Mouse (Mus musculus) CH12F3 (cell line): ENCODE data around the gene Ube2v1.

Experiments
- in situ Hi-C: fragments of 300-500 bp; cut with MboI; formaldehyde crosslinking; loops from 2 replicates; pipeline ENCODE4 v1.14.3; 2020; ENCODE audit warnings: low sequenced_read_pairs

The Ube2v1 gene

DNA sequence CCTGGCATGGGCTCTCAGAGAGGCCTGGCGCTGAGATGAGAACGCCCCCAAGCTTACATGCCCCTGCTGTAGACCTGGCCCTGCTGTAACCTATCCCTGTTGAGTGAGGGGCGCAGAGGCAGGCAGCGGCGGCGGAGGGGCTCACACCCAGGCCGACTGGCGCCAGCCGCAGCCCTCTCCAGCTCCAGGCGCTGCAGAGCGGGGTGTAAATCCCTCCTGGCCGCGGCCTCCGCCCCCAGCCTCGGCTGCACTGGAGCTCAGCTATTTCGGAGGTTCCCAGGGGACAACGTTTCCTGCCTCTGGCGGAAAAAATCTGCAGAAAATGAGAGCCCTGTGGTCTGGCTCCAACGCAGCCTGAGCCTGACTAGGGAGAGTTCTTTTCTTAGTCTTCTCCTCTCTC lies 66.2 kb downstream of the Ube2v1 start:
- in situ Hi-C loops, result no loop called here

DNA sequence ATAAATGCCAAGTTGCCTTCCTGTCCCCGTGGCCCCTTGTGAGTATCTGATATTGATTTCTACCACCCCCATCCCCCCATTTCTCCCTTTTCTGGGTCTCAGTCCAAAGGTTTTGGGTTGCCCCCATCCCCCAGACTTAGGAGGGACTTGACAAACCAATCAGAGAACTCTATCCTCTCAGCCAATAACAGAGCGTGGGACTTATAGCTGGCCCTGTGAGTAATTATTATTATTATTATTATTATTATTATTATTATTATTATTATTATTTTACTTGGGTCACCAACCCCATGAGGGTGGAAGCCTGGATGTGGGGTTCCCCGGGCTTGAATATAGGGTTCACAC lies 66.6 kb downstream of the Ube2v1 start:
- in situ Hi-C loops, result no loop called here

DNA sequence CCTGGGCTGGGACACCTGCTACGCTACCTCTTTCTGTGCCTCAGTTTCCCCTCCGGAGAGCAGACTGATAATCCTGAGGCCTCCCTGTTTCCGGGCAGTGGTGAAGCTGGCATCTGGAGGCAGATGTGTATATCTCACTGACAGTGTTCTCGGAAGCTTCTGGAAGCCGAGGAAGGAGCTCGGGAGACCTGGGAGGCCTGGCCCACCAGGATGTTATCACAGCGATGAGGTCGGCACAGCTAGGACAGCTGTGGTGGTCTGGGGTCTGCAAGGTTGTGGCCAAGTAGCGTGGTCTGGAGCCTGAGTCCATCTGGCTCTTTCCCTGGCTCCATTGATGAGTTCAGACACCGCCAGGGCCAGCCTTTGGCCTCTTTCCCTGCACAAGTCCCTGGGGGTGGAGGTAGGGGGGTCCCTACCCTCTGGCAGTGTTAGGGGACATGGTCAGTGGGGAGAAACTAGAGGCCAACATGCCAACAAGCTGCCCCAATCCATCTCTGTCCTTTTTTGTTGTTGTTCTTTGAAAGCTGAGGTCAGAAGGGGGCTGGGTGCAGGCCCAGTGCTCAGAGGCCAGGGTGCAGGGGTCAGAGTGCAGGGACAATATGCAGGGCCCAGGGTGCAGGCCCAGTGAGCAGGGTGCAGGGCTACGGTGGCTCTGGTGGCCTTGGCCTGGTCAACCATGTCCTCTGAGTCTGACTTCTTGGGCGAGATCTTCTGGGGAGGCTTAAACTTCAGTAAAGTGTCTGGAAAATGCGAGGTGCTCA lies 67.2 kb downstream of the Ube2v1 start:
- in situ Hi-C loops, result no loop called here

DNA sequence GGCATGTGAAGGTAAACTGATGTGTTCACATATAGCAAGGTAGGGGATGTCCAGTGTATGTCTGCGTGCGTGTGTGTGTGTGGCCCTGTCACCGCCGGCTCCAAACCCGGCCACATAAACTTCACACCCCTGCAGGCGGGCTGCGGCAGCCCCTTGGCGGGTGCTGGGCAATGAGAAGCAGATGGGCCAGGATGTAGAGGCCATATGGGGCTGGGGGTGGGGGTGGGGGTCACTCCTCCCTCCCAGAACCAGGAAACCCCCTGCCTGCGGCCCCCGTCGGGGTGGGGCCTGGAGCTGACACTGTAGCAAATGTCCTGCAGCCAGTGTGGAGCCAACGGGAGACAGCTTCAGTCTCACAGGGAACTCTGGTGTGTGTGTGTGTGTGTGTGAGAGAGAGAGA lies 68.2 kb downstream of the Ube2v1 start:
- in situ Hi-C loops, result no loop called here

DNA sequence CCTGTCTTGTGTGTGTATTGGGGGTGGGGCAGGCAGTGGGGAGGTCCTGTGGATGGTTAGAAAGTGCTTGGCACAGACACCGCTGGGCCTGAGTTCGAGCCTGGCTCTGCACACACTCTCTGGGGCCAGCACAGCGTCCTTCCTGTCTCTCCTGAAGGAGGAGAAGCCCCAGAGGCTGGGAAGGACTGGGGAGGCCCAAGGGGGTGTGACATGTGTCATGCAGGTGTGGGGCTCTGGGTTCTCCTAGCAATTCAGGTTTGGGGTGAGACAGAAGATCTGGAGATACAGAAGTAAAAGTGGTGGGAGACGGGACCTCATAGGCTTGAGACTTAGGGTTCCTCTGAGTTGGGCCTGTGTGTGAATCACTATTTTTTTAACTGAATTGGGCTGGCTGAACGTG lies 68.9 kb downstream of the Ube2v1 start:
- in situ Hi-C loops, result no loop called here

DNA sequence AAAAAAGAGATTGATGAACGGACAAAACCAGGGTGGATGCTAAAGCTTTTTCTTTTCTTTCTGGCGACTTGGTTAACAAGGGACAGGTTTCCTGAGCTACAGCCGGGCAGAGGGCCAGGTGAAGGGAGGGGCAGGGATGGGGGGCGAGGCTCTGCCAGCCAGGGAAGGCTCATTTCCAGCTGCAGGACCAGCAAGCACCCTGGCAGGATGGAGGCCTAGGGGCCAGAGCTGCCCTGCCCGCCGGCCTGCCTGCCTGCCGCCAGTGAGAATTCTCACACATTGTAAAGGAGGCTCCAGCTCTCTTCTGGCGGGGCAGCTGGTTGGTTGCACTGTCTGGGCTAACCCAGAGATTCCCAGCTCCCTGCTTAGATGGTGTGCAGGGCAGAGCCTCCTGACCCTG lies 69.8 kb downstream of the Ube2v1 start:
- in situ Hi-C loops, result no loop called here

DNA sequence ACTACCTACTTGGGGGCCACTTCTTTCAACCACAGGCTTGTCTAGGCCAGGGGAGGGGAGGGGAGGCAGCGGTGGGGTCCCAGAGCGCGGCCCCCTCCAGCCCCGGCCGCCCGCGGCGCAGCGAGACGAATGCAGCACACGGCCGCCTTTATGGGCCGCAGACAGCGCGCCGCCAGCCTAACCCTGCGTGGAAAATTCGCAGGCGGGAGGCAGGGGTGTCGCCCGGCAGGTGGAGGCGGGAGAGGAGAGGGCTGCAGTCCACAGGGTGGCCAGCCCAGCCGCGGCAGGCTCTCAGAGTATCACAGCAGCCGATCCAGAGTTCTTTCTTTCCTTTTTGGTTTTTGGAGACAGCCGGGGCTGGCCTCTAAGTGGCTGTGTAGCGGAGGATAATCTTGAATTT lies 72.5 kb downstream of the Ube2v1 start:
- in situ Hi-C loops, result no loop called here
